ENCODE assay signal across 8 mouse cellular contexts in the genomic region with DNA sequence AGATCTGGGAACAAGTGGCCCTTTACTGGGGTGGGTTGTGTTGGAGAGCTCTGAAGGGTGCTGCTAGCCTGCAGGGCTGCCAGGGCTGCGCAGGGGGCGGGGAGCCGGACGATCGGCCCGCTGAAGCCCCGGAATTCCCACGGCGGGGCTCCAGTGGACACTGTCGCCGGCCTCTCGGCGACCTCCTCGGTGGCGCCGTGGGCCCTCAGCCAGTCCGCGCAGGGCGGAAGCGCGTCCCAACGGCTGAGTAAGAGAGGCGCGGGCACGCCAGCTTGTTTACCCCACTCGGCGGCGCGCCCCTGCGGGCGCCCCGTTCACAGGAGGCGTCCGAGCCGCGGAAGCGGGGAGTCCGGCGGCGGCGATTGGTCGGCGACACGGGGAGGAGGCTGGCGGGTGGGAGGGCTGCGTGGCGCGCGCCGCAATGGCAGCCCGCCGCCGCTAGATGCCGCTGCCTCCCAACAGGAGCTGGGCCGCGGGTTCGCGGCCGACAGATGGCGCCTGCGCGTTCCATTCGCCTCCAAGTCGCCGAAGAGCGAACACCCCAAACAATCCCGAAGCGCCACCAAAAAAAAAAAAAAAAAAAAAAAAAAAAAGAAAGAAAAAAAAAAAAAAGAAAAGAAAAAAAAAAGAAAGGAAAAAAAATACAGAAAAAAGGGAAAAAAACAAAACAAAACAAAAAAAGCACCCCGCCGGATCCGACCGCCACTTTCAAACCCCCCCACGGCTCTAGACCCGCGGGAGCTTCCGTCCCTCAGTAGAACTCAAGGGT. TPM values are rescaled to one million over a fixed set of nuclear protein-coding genes. Genes with fewer than 3 reads are reported as not detected.
A peak's percentile ranks its signal among the peaks of the same experiment; 100 is the strongest.
DNase-seq lines count a peak whose midpoint lies in the region; ATAC-seq and TF ChIP-seq lines count a peak whose summit lies in the region.

A gene (plus strand): TSS at position 530 of the 769 bp plus-strand sequence.

- ATAC-seq in common myeloid progenitor, adult 5-6 weeks (replicated peaks; ENCODE audit: low read depth, poor library complexity, severe bottlenecking), result peak; percentile 55
- peak; percentile 87 for ATAC-seq in hindbrain, postnatal 0 days
- ATAC-seq in megakaryocyte progenitor cell, adult 5-6 weeks (replicated peaks; ENCODE audit: poor library complexity), result peak; percentile 58

- H3K4me1 ChIP-seq in hindbrain, postnatal 0 days (ENCODE audit: insufficient read depth, low read length), result no peaks in the 10 kb centered on the region

- DNase-seq in adipocyte (ENCODE audit: low spot score), result peak; percentile 87
- peak; percentile 94 for DNase-seq in gastrocnemius, adult 2 months
- peak; percentile 91 for DNase-seq in hindbrain, postnatal 0 days (ENCODE audit: low spot score)
- DNase-seq in left cerebral cortex, postnatal 10 days (ENCODE audit: extremely low spot score in 1 of 2, low spot score in 2 of 2), result peak; percentile 78 to 94
- peak; percentile 82 for DNase-seq in right cerebral cortex, postnatal 14 days
- DNase-seq in urinary bladder, postnatal 25 days (ENCODE audit: low spot score), result peak; percentile 81

- H3K27ac ChIP-seq in gastrocnemius, adult 2 months, result peak within 1 kb of the TSS; percentile 98
- peak within 1 kb of the TSS; percentile 99 for H3K27ac ChIP-seq in hindbrain, postnatal 0 days

- H3K4me3 ChIP-seq in gastrocnemius, adult 2 months, result peak within 1 kb of the TSS; percentile 83
- peak within 1 kb of the TSS; percentile 60 for H3K4me3 ChIP-seq in hindbrain, postnatal 0 days (ENCODE audit: low read length)

- intact Hi-C loops in gastrocnemius, adult 2 months (cut with DNase I), result loop anchor here (5.0 kb wide), 2 partner anchors 82 to 117 kb away; no protein-coding TSS in a partner anchor
- intact Hi-C loops in left cerebral cortex, postnatal 10 days (cut with DNase I), result loop anchor here (5.0 kb wide), 1 partner anchor 117 kb away; no protein-coding TSS in a partner anchor

- H3K9me3 ChIP-seq in hindbrain, postnatal 0 days (ENCODE audit: low read length), result no peaks in the 10 kb centered on the region

- WGBS in hindbrain, postnatal 0 days, result 26% methylated on average over 64 of the region's 76 CpGs

- no peaks in the 10 kb centered on the region for H3K36me3 ChIP-seq in hindbrain, postnatal 0 days (ENCODE audit: insufficient read depth, low read length)

- peak within 1 kb of the TSS; percentile 89 for H3K9ac ChIP-seq in hindbrain, postnatal 0 days (replicated peaks; ENCODE audit: low read length)

- no peaks in the 10 kb centered on the region for H3K27me3 ChIP-seq in hindbrain, postnatal 0 days (ENCODE audit: insufficient read depth, low read length)

- H3K4me2 ChIP-seq in hindbrain, postnatal 0 days (ENCODE audit: low read depth, low read length), result peak within 1 kb of the TSS; percentile 53

- TF ChIP-seq CTCF in gastrocnemius, adult 2 months (IDR thresholded peaks at IDR 0.05), result peak; percentile 79
- peak; percentile 59 for TF ChIP-seq CTCF in hindbrain, postnatal 0 days (IDR thresholded peaks at IDR 0.05; ENCODE audit: low read depth)

RNA-seq across cellular contexts. Expression of the gene that starts here (rescaled TPM):
- total RNA-seq in common myeloid progenitor, adult 5-6 weeks (2017), result 607 and 806 TPM in 2 replicates
- 10 to 100 TPM; 52.8 to 62.0 TPM for total RNA-seq in gastrocnemius, adult 2 months (2021)
- total RNA-seq in hindbrain, postnatal 0 days (2014; rRNA removed), result 35.7 and 55.3 TPM in 2 replicates
- 14.5 and 16.8 TPM in 2 replicates for polyA plus RNA-seq in hindbrain, postnatal 0 days (2015; fragmentation: Nextera tagmentation; extraction: Ambion mirVana)
- 10 to 100 TPM; 46.5 to 49.5 TPM for total RNA-seq in left cerebral cortex, postnatal 10 days (2021)
- 123 TPM in 2 replicates for total RNA-seq in megakaryocyte progenitor cell, adult 5-6 weeks (2015)
- 512 and 624 TPM in 2 replicates for total RNA-seq in megakaryocyte progenitor cell, adult 5-6 weeks (2017)

Comparison
In these comparisons a context has a peak if more than half of its experiments do, and no peak if none do; other contexts are left out.
1. Peak in every context shown above with its lines: DNase-seq, ATAC-seq, H3K4me3 ChIP-seq and H3K27ac ChIP-seq.